Comparison of ENCODE assay signal across 28 mouse cellular contexts in genomic region chr1:119173030-119173756, GRCm38 (mm10).
DNase-seq lines count a peak whose midpoint lies in the region; ATAC-seq and TF ChIP-seq lines count a peak whose summit lies in the region.
"Had no signal": no experiment of that assay in that cellular context is flagged by ENCODE, and none has a peak within 500 bp of the region (broad histone marks: within the 10 kb centered on the region; RNA-seq: fewer than 3 reads in every experiment).

No protein-coding gene starts in this region.

- no peak for ATAC-seq in kidney, embryonic 16.5 days (ENCODE audit: low FRiP score, low TSS enrichment)
- ATAC-seq in liver, embryonic 13.5 days (ENCODE audit: low read depth) = peak; percentile 76
- ATAC-seq in stomach, embryonic 16.5 days (ENCODE audit: insufficient read depth, low FRiP score) = peak; percentile 23; the same call in 1 of the 2 replicates
- no peak for ATAC-seq in CD4-positive, CD25-positive, alpha-beta regulatory T cell, adult 4 months
- ATAC-seq: inflammation-experienced regulatory T-cells, adult 6 months; lung, postnatal 0 days; midbrain, embryonic 15.5 days had no signal

- DNase-seq in kidney, adult 2 months = peak; percentile 19
- DNase-seq in liver = peak; percentile 18
- DNase-seq in liver, embryonic 13.5 days = no peak
- no peak for DNase-seq in thymus, adult 18-20 months
- DNase-seq: adrenal gland, postnatal 25 days; cerebellum, adult 18-20 months; gastrocnemius, postnatal 25 days; heart, adult 18-20 months; kidney, adult 18-20 months; kidney, postnatal 10 days; layer of hippocampus, adult 9-11 months; lung, adult 18-20 months; retina, postnatal 1 day; right cerebral cortex, postnatal 14 days; thymus, adult 2 months; thymus, postnatal 36 days had no signal

- 84% methylated on average over 5 of the region's 5 CpGs for WGBS in kidney, adult 2 months
- WGBS in kidney, embryonic 16.5 days = 85% methylated on average over 5 of the region's 5 CpGs
- 64% methylated on average over 5 of the region's 5 CpGs for WGBS in liver, embryonic 13.5 days (ENCODE audit: insufficient replicate concordance)
- 84% methylated on average over 5 of the region's 5 CpGs for WGBS in stomach, embryonic 16.5 days

- no peak overlapping the region for H3K9ac ChIP-seq in kidney, embryonic 16.5 days (replicated peaks; ENCODE audit: low read length)
- no peak overlapping the region for H3K9ac ChIP-seq in liver, embryonic 13.5 days
- H3K9ac ChIP-seq in stomach, embryonic 16.5 days (ENCODE audit: low read length) = no peak overlapping the region
- H3K9ac ChIP-seq: forebrain, embryonic 12.5 days; hindbrain, embryonic 14.5 days; midbrain, embryonic 15.5 days; neural tube, embryonic 15.5 days had no signal

- H3K27ac ChIP-seq in kidney, adult 2 months (ENCODE audit: insufficient read depth, low read depth, low read length) = no peak overlapping the region
- H3K27ac ChIP-seq in kidney, embryonic 16.5 days (ENCODE audit: low read length) = no peak overlapping the region
- H3K27ac ChIP-seq in liver, embryonic 13.5 days = peak overlapping the region; percentile 61
- no peak overlapping the region for H3K27ac ChIP-seq in stomach, embryonic 16.5 days (ENCODE audit: low read length)
- H3K27ac ChIP-seq: forebrain, embryonic 12.5 days; hindbrain, embryonic 14.5 days; macrophage; midbrain, embryonic 15.5 days; neural tube, embryonic 15.5 days had no signal

- H3K36me3 ChIP-seq in kidney, adult 2 months (ENCODE audit: control insufficient read depth, insufficient read depth, low read length) = no peaks in the 10 kb centered on the region
- H3K36me3 ChIP-seq in kidney, embryonic 16.5 days (ENCODE audit: insufficient read depth, low read length) = no peaks in the 10 kb centered on the region
- no peaks in the 10 kb centered on the region for H3K36me3 ChIP-seq in liver, embryonic 13.5 days
- H3K36me3 ChIP-seq in stomach, embryonic 16.5 days (ENCODE audit: control insufficient read depth, insufficient read depth, low read length) = no peaks in the 10 kb centered on the region
- H3K36me3 ChIP-seq: forebrain, embryonic 12.5 days; midbrain, embryonic 15.5 days; neural tube, embryonic 15.5 days had no signal

- no peaks in the 10 kb centered on the region for H3K4me1 ChIP-seq in kidney, adult 2 months (ENCODE audit: control insufficient read depth, insufficient read depth, low read length)
- no peaks in the 10 kb centered on the region for H3K4me1 ChIP-seq in kidney, embryonic 16.5 days (ENCODE audit: insufficient read depth, low read length)
- 0 out of 2 replicates have a peak, but pooled peaks cover 5% of the 10 kb centered on the region for H3K4me1 ChIP-seq in liver, embryonic 13.5 days (replicated peaks)
- no peaks in the 10 kb centered on the region for H3K4me1 ChIP-seq in stomach, embryonic 16.5 days (ENCODE audit: control insufficient read depth, insufficient read depth, low read length)
- H3K4me1 ChIP-seq: forebrain, embryonic 12.5 days; midbrain, embryonic 15.5 days; neural tube, embryonic 15.5 days had no signal

- no peak overlapping the region for H3K4me3 ChIP-seq in kidney, adult 2 months (ENCODE audit: insufficient read depth, low read depth, low read length)
- no peak overlapping the region for H3K4me3 ChIP-seq in kidney, embryonic 16.5 days (ENCODE audit: low read length)
- no peak overlapping the region for H3K4me3 ChIP-seq in liver, embryonic 13.5 days (replicated peaks)
- H3K4me3 ChIP-seq in stomach, embryonic 16.5 days (replicated peaks; ENCODE audit: low read length) = no peak overlapping the region
- H3K4me3 ChIP-seq: erythroblast, embryonic 14.5 days; forebrain, embryonic 12.5 days; midbrain, embryonic 15.5 days; neural tube, embryonic 15.5 days had no signal

- H3K27me3 ChIP-seq in kidney, adult 2 months (replicated peaks; ENCODE audit: control insufficient read depth, insufficient read depth, low read length) = no peaks in the 10 kb centered on the region
- H3K27me3 ChIP-seq in kidney, embryonic 16.5 days (ENCODE audit: insufficient read depth, low read length) = no peaks in the 10 kb centered on the region
- H3K27me3 ChIP-seq in liver, embryonic 13.5 days = no peaks in the 10 kb centered on the region
- H3K27me3 ChIP-seq in stomach, embryonic 16.5 days (ENCODE audit: control insufficient read depth, insufficient read depth, low read length) = no peaks in the 10 kb centered on the region
- H3K27me3 ChIP-seq: forebrain, embryonic 12.5 days; midbrain, embryonic 15.5 days; neural tube, embryonic 15.5 days had no signal

- no peak for TF ChIP-seq CTCF in kidney, adult 2 months (conservative IDR thresholded peaks at IDR 0.05; ENCODE audit: insufficient read depth, insufficient read length, low read depth, low read length)

- no peaks in the 10 kb centered on the region for H3K9me3 ChIP-seq in kidney, embryonic 16.5 days (ENCODE audit: low read length)
- no peaks in the 10 kb centered on the region for H3K9me3 ChIP-seq in liver, embryonic 13.5 days (replicated peaks)
- no peaks in the 10 kb centered on the region for H3K9me3 ChIP-seq in stomach, embryonic 16.5 days (replicated peaks; ENCODE audit: control insufficient read depth, low read length)
- H3K9me3 ChIP-seq: forebrain, embryonic 12.5 days; midbrain, embryonic 15.5 days; neural tube, embryonic 15.5 days had no signal

- no peak for TF ChIP-seq POLR2A in kidney, adult 2 months (IDR thresholded peaks at IDR 0.05; ENCODE audit: low read depth, low read length)

- H3K4me2 ChIP-seq in kidney, embryonic 16.5 days (replicated peaks; ENCODE audit: low read depth, low read length) = no peak overlapping the region
- H3K4me2 ChIP-seq in liver, embryonic 13.5 days = no peak overlapping the region
- H3K4me2 ChIP-seq in stomach, embryonic 16.5 days (ENCODE audit: low read depth, low read length) = no peak overlapping the region
- H3K4me2 ChIP-seq: forebrain, embryonic 12.5 days; heart, embryonic 11.5 days; hindbrain, embryonic 14.5 days; midbrain, embryonic 15.5 days; neural tube, embryonic 15.5 days had no signal

Comparison
In these comparisons a context has a peak if more than half of its experiments do, and no peak if none do; other contexts are left out.
1. DNase-seq: peak in kidney, adult 2 months (single experiment) and liver (single experiment); none in liver, embryonic 13.5 days (single experiment) and thymus, adult 18-20 months (0 of 2).
2. ATAC-seq: peak in liver, embryonic 13.5 days (single experiment) and stomach, embryonic 16.5 days (single experiment); none in kidney, embryonic 16.5 days (single experiment) and CD4-positive, CD25-positive, alpha-beta regulatory T cell, adult 4 months (single experiment).